Mouse (Mus musculus) embryonic facial prominence, embryonic 13.5 days (tissue): ENCODE results near the gene Gdpd1. TPM values are rescaled to one million over a fixed set of nuclear protein-coding genes. Genes with fewer than 3 reads are reported as not detected.
"Not testable (repeated sequence)": the region's sequence is repeated elsewhere in the genome, so short reads cannot be mapped to it uniquely, and the experiment has no call there.

Experiments
- ATAC-seq: fragments of 200-750 bp; cut with Nextera tagmentation; 2 replicates; pipeline ENCODE4 v1.8.0; 2017; ENCODE audit warnings: low read depth; ENCODE audit not compliant: insufficient number of reproducible peaks, insufficient read depth, low FRiP score, low TSS enrichment
- H3K27ac ChIP-seq: fragments of 300-500 bp; sonication (generic); 2 replicates; pipeline ENCODE4 v1.5.1; 2015; ENCODE audit warnings: moderate library complexity, mild to moderate bottlenecking, inconsistent platforms
- H3K27me3 ChIP-seq: fragments of 300-500 bp; sonication (generic); 2 replicates; pipeline ENCODE4 v1.6.1; 2015; ENCODE audit warnings: mild to moderate bottlenecking, inconsistent platforms
- H3K36me3 ChIP-seq: fragments of 300-500 bp; sonication (generic); 2 replicates; pipeline ENCODE4 v1.6.1; 2015; ENCODE audit warnings: mild to moderate bottlenecking, inconsistent platforms
- H3K4me1 ChIP-seq: fragments of 300-500 bp; sonication (generic); 2 replicates; pipeline ENCODE4 v1.6.1; 2015; ENCODE audit warnings: inconsistent platforms
- H3K4me2 ChIP-seq: fragments of 300-500 bp; sonication (generic); 2 replicates; pipeline ENCODE4 v1.6.1; 2015; ENCODE audit warnings: moderate library complexity, mild to moderate bottlenecking, inconsistent platforms
- H3K4me3 ChIP-seq: fragments of 300-500 bp; sonication (generic); 2 replicates; pipeline ENCODE4 v1.5.1; 2015; ENCODE audit warnings: mild to moderate bottlenecking, inconsistent platforms
- H3K9ac ChIP-seq: fragments of 300-500 bp; sonication (generic); 2 replicates; pipeline ENCODE4 v1.6.1; 2015; ENCODE audit warnings: mild to moderate bottlenecking, inconsistent platforms
- H3K9me3 ChIP-seq: fragments of 300-500 bp; sonication (generic); 2 replicates; pipeline ENCODE4 v1.6.1; 2016; ENCODE audit warnings: inconsistent platforms
- WGBS: fragments of 180-500 bp; shearing (Covaris S2); methylation state at CpG from one replicate; pipeline ENCODE4 v1.1.7; 2015; ENCODE audit warnings: mixed read lengths; 5-methylcytosine and 5-hydroxymethylcytosine counted together
- polyA plus RNA-seq: library from polyadenylated mRNA; unstranded; fragments of >200 nt; fragmentation: Nextera tagmentation; extraction: Ambion mirVana; gene quantifications from 2 replicates; pipeline ENCODE4 v1.2.1, GENCODE M21; 2015

The Gdpd1 gene
- polyA plus RNA-seq, 1 experiment from 2014 or later: 22.7 TPM

DNA sequence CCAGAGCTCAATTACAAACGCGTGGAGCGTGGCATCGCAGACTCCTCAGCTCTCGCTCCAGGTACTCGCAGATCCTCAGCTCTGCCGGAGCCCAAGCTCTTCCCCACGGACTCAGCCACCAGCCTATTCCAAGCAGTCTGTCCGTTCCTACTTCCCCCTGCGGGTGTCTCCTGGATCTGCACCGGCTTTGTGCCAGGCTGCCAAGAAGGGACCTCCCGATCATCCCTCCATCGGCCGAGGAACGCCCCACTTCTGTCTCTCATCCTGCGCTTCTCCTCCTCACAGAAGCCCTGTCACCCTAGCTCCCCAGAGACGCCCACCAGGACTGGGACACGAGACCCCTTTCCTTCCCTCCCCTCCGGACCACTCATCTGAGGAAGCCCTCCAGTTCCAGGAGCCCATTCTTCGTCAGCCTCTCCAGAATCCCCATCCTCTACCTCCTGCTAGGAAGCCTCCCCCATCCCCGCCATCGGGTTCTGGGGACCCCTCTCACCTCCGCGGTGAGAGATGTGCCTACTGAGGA is 458 bp downstream of the Gdpd1 start:
- ATAC-seq: peak; percentile 74
- peaks cover 4% of the 10 kb centered on the region for H3K4me1 ChIP-seq
- peak overlapping the region; percentile 60 for H3K4me3 ChIP-seq
- H3K4me2 ChIP-seq: peak overlapping the region; percentile 94
- peaks cover 21% of the 10 kb centered on the region for H3K36me3 ChIP-seq
- H3K9ac ChIP-seq: peak overlapping the region; percentile 82
- H3K9me3 ChIP-seq: no peaks in the 10 kb centered on the region
- peak overlapping the region; percentile 60 for H3K27ac ChIP-seq
- H3K27me3 ChIP-seq: no peaks in the 10 kb centered on the region
- WGBS: under 1% methylated on average over 24 of the region's 24 CpGs

DNA sequence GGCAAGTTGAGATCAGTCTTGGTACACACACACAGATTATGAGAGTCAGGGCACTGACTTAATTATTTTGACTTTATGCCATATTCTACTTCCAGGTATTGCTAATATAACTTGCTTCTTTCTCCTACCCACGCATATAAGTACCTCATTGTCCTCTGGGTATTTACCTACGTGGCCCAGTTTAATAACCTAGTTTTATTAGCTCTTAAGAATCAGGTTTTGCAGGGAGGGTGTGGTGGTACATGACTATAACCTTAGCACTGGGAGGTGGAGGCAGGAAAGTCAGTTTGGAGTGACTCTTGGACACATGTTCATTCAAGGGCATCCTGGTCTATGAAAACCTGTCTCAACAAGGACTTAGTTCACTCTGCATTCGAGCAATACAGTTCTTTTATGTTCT is 11.8 kb downstream of the Gdpd1 start:
- Histone ChIP-seq H3K4me3 (no peak overlapping the region), H3K4me2 (no peak overlapping the region), H3K9me3 (no peaks in the 10 kb centered on the region), H3K27ac (no peak overlapping the region), H3K36me3 (peaks cover 21% of the 10 kb centered on the region), H3K27me3 (no peaks in the 10 kb centered on the region), H3K4me1 (no peaks in the 10 kb centered on the region; the same call in 1 of the 2 replicates), H3K9ac (no peak overlapping the region)
- ATAC-seq: no peak
- WGBS: 73% methylated on average over 3 of the region's 3 CpGs

DNA sequence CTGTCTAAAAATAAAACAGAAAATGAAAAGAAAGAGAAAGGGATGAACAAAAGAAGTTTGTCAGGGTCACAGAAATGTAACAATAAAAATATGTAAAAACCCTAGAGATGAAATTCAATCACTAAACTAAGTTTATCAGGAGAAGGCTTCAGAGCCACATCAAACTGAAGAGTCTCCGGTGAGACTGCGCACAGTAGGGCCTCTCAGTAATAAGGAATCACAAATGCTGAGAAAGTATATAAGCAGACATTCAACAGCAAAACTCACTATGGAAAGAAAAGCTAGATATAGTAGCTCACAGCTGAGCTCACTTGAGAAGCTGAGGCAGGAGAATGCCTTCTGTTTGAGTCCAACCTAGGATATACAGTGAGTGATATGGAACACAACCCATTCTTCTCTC is 13.5 kb downstream of the Gdpd1 start:
- H3K27ac ChIP-seq: no peak overlapping the region
- H3K36me3 ChIP-seq: peaks cover 21% of the 10 kb centered on the region

DNA sequence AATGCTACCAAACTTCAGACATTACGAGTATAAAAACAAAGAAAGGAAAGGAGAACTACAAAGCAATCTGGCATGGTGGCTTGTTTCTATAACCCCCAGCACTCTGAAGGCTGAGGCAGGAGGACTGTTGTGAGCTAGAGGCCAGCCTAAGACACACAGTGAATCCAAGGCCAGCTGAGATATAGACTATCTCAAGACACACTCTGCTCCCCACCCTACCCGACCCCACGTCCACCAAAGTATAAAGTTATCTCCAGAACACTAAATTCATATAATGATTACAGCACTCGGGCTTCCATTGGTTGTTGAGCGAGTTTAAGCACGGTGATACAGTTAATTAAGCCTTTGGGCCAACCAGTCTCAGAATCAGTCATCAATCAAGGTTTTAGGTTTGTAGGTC is 17.6 kb downstream of the Gdpd1 start:
- Histone ChIP-seq H3K4me3 (no peak overlapping the region), H3K4me2 (no peak overlapping the region), H3K27me3 (no peaks in the 10 kb centered on the region), H3K36me3 (peaks cover 14% of the 10 kb centered on the region), H3K4me1 (no peaks in the 10 kb centered on the region), H3K27ac (no peak overlapping the region), H3K9me3 (no peaks in the 10 kb centered on the region), H3K9ac (no peak overlapping the region)
- WGBS: 80% methylated on average over 6 of the region's 6 CpGs
- ATAC-seq: no peak

More for the DNA sequence above, 13.5 kb downstream of the Gdpd1 start:
- Histone ChIP-seq H3K9me3 (no peaks in the 10 kb centered on the region), H3K4me2 (no peak overlapping the region), H3K4me1 (no peaks in the 10 kb centered on the region; the same call in 1 of the 2 replicates), H3K9ac (no peak overlapping the region), H3K4me3 (no peak overlapping the region), H3K27me3 (no peaks in the 10 kb centered on the region)
- 92% methylated on average over 2 of the region's 2 CpGs for WGBS
- no peak for ATAC-seq

DNA sequence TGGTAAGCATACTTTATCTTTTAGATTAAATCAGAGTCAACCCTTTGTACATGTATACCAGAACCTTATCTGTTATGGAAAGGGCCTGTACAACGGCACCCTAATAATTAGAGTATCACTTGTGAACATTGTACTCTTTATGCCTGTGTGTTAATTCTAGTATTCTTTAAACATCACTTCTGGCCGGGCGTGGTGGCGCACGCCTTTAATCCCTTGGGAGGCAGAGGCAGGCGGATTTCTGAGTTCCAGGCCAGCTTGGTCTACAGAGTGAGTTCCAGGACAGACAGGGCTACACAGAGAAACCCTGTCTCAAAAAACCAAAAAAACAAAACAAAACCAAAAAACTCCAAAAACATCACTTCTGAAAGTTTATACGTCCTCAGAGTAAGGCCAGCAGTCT is 25.0 kb downstream of the Gdpd1 start:
- not testable (repeated sequence) for H3K9me3 ChIP-seq, H3K4me3 ChIP-seq, H3K9ac ChIP-seq, ATAC-seq, H3K4me1 ChIP-seq, H3K27me3 ChIP-seq, H3K27ac ChIP-seq, H3K4me2 ChIP-seq
- 90% methylated on average over 7 of the region's 7 CpGs for WGBS
- H3K36me3 ChIP-seq: peaks cover 14% of the 10 kb centered on the region

DNA sequence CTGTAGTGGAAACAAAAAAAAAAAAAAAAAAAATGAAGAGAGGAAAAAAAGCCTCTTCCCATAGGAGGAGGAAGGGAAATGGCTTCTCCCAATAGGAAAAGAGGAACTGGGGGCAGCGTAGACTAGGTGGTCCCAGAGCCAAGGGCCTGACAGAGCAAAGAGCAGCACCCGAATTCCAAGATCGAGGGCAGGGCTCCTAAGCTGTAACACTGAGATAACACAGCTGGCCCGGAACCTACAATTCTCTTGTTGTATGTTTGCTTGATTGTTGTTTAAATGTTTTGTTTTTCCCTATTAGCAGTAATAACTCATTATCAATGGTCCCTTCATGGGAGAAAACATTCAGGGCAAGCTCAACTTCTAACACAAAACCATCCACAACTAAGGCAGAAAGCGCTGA is 26.9 kb downstream of the Gdpd1 start:
- Histone ChIP-seq H3K4me3 (no peak overlapping the region), H3K27me3 (no peaks in the 10 kb centered on the region), H3K4me2 (no peak overlapping the region), H3K36me3 (peaks cover 21% of the 10 kb centered on the region), H3K9ac (no peak overlapping the region), H3K4me1 (no peaks in the 10 kb centered on the region), H3K9me3 (no peaks in the 10 kb centered on the region), H3K27ac (no peak overlapping the region)
- 89% methylated on average over 5 of the region's 5 CpGs for WGBS
- no peak for ATAC-seq

DNA sequence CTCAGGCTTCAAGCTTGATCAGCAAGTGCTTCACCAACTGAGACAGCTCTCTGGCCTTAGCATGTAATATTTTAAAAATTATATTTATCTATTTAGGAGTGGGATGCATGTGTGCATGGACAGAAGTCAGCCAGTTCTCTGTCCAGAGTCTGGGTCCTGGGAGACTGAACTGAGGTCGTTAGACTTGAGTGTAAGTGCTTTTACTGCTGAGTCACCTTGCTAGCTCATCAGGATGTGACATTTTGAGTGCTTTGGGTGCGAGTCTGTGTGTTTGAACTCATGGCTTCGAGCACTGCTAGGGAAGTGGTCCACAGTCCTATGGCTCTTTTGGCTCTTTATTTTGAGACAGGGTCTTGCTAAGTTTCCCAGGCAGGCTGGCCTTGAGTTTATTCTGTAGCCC is 30.8 kb downstream of the Gdpd1 start:
- 85% methylated on average over 3 of the region's 3 CpGs for WGBS
- Histone ChIP-seq H3K4me1 (no peaks in the 10 kb centered on the region), H3K27me3 (no peaks in the 10 kb centered on the region), H3K9me3 (no peaks in the 10 kb centered on the region), H3K36me3 (peaks cover 31% of the 10 kb centered on the region), H3K4me2 (no peak overlapping the region), H3K9ac (no peak overlapping the region), H3K4me3 (no peak overlapping the region), H3K27ac (no peak overlapping the region)
- ATAC-seq: no peak

DNA sequence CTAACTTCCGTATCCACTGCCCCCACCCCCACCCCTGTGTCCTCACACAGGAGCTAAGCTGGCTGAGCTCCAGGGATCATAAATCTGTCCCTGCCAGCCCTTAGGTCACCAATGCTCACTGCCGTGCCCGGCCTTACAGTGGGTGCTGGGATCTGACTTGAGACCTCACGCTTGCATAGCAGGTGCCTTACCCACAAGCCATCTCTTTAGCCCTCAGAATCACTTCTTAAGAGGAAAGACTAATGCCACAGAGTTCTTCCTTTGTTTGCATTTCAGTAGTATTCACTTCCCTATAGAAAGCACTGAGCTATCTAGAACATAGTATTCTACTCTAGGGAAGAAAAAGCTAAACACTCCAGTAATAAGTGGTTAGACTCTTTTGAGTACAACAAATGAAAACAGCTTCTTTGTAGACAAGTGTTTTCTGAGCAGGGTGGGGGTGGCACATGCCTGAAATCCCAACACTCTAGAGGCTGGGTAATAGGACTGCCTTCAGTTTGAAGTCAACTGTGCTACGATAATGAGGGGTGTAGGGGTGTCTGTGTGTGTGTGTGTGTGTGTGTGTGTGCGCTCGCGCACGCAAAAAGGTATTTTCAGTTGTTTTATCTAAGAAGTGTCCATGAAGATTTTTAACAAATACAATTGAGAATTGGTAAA is 34.4 kb downstream of the Gdpd1 start:
- no peaks in the 10 kb centered on the region for H3K9me3 ChIP-seq
- no peaks in the 10 kb centered on the region for H3K4me1 ChIP-seq
- no peak overlapping the region for H3K27ac ChIP-seq
- WGBS: 92% methylated on average over 9 of the region's 9 CpGs
- H3K27me3 ChIP-seq: no peaks in the 10 kb centered on the region
- no peak overlapping the region for H3K4me2 ChIP-seq
- ATAC-seq: no peak
- no peak overlapping the region for H3K9ac ChIP-seq
- H3K36me3 ChIP-seq: peaks cover 26% of the 10 kb centered on the region
- no peak overlapping the region for H3K4me3 ChIP-seq

DNA sequence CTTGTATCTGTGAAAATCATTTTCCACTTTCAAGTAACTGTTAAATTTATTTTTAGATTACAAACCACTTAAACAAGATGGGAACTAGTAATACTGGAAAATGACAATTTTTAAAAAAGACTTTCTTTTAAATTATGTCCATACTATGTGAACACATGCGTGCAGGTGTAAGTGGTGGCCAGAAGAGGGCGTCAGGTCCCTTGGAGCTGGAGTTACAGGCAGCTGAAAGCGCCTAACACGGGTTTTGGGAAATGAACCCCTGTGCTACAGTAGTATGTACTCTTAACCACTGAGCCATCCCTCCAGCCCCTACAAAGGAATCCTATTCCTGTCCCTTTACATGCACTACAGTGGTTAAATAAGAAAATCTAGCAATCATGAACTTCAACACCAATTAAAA is 37.7 kb downstream of the Gdpd1 start:
- Histone ChIP-seq H3K9me3 (no peaks in the 10 kb centered on the region), H3K27ac (no peak overlapping the region), H3K27me3 (no peaks in the 10 kb centered on the region), H3K4me1 (no peaks in the 10 kb centered on the region), H3K36me3 (peaks cover 15% of the 10 kb centered on the region), H3K4me3 (no peak overlapping the region), H3K9ac (no peak overlapping the region), H3K4me2 (no peak overlapping the region)
- ATAC-seq: no peak
- WGBS: 62% methylated on average over 4 of the region's 4 CpGs

DNA sequence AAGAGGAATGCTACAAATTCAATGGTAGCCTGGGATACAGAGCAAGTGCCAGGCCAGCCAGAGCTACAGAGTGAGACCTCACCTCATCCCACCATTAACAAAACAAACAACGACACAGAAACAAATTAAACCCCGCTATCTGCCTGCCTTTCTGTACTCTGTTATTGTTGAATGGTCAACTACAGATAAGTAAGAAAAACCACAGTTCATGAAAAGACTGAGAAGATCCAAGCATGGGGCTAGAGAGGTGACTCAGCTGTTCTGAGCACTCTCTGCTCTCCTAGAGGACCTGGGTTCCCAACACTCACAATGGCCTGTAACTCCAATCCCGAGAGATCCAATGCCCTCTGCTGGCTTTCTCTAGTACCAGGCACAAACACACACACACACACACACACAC is 45.6 kb downstream of the Gdpd1 start:
- no peak overlapping the region for H3K4me2 ChIP-seq
- ATAC-seq: no peak
- no peak overlapping the region for H3K4me3 ChIP-seq
- H3K36me3 ChIP-seq: 0 out of 2 replicates have a peak, but pooled peaks cover 2% of the 10 kb centered on the region
- WGBS: 92% methylated on average over 3 of the region's 3 CpGs
- H3K9me3 ChIP-seq: no peaks in the 10 kb centered on the region
- H3K27ac ChIP-seq: no peak overlapping the region
- no peaks in the 10 kb centered on the region for H3K4me1 ChIP-seq
- H3K27me3 ChIP-seq: no peaks in the 10 kb centered on the region
- no peak overlapping the region for H3K9ac ChIP-seq

DNA sequence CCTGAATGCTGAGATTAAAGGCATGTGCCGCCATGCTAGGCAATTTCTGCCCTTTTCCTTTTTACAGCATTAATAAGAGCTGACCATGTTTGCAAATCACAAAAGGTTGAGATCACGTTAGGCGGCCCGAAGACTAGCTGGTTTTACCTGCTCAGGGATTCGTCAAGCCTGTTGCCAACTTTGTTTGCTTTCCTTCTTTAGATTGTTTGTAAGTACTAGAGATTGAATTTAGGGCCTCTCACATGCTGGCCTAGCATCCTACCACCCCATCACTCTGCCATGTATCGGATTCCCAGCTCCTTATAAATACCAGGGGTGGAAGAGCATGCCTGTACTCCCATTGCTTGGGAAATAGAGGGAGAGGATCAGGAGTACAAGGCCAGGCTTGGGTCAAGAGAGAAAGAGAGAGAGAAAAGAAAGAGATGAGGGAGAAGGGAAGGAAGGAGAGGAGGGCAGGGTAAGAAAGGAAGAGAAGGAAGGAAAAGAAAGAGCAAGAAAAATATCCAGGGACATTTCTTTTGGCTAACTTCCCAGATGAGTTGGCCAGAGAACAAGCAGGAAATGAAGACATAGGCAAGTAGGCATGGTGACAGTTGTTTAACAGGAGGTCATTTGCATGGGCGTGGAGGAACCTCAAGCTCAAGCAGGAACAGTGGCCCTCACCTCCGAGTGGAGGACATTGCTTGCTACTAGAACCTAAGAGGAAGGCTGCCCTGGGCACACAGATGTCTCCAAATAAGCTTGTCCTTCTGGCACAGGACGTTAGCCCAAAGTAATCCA is 47.6 kb downstream of the Gdpd1 start:
- Histone ChIP-seq H3K4me1 (no peaks in the 10 kb centered on the region), H3K36me3 (no peaks in the 10 kb centered on the region), H3K4me2 (no peak overlapping the region), H3K9ac (no peak overlapping the region), H3K9me3 (no peaks in the 10 kb centered on the region), H3K27me3 (no peaks in the 10 kb centered on the region), H3K27ac (no peak overlapping the region), H3K4me3 (no peak overlapping the region)
- ATAC-seq: no peak
- WGBS: 81% methylated on average over 9 of the region's 9 CpGs

DNA sequence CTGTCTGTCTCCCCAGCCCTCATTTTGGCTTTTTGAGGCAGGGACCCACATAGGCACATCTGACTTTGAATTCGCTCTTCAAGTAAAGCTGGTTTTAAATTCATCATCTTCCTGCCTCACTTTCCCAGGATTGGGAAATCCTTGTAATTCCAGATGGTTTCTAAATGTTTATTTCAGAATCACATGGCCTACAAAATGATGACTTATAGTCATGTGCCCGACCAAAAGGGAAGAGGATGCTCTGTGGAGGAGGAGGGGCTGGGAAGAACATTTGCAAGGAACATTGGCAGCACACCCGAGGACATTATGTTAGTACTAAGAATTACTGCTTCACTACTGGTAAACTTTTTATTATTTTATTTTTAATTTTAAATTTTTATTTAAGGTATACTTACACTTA is 48.5 kb downstream of the Gdpd1 start:
- Histone ChIP-seq H3K9me3 (no peaks in the 10 kb centered on the region), H3K4me1 (no peaks in the 10 kb centered on the region), H3K27me3 (no peaks in the 10 kb centered on the region), H3K27ac (0 out of 2 replicates have a peak overlapping the region, but pooled peaks have one; percentile 11), H3K4me3 (no peak overlapping the region), H3K9ac (no peak overlapping the region), H3K4me2 (no peak overlapping the region), H3K36me3 (no peaks in the 10 kb centered on the region)
- WGBS: 66% methylated on average over 3 of the region's 3 CpGs
- no peak for ATAC-seq
